Mouse (Mus musculus): ENCODE measurements around the gene Gm10401.

DNA sequence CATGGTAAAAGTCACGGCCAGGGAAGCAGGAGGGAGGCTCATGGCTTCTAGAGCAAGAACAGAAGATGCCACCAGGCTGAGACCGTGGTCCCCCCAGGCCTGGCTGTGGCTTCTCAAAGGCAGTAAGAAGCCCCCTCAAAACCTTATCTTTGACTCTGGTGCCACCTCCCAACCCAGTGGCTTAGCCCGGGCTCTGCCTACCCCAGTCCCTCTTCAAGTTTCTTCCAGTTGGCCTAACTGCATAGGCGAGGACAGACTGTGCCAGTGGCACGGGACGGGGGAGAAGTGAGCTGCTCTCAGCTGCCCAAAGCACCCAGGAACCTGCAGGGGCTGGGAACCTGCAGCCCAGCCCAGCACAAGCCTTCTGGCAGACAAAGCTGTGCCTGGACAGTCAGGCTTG, 26.6 kb upstream of the Gm10401 start:
- TF ChIP-seq CTCF (IDR thresholded peaks at IDR 0.05; ENCODE audit: low read depth) (no peak), EP300 (IDR thresholded peaks at IDR 0.05; ENCODE audit: low read depth) (no peak)

All from liver, postnatal 0 days (tissue).